Mouse (Mus musculus) ES-Bruce4 (cell line): ENCODE results near the gene Rmdn2.

ENCODE experiments used
- CTCF ChIP-seq: IDR thresholded peaks from one replicate; pipeline ENCODE4 v1.8.1; 2011; ENCODE audit warnings: low read depth, low read length
- EP300 ChIP-seq: IDR thresholded peaks from 2 replicates; pipeline ENCODE4 v1.6.1; 2011; ENCODE audit warnings: low read depth, low read length; ENCODE audit not compliant: insufficient read depth

GRCm38 (mm10) chr17:79626241-79626816 lies 14.7 kb downstream of the Rmdn2 start:
- TF ChIP-seq EP300: no peak
- TF ChIP-seq CTCF: no peak
